Mouse (Mus musculus): ENCODE measurements around the gene Trappc2l. TPM values are rescaled to one million over a fixed set of nuclear protein-coding genes. Genes with fewer than 3 reads are reported as not detected.

Trappc2l gene
- polyA plus RNA-seq (2012; rRNA removed) = 258 and 302 TPM in 2 replicates

- TF ChIP-seq POLR2A (IDR thresholded peaks at IDR 0.05; ENCODE audit: low read depth, low read length) (peak; percentile 43), CTCF (conservative IDR thresholded peaks at IDR 0.05; ENCODE audit: insufficient read depth, insufficient read length, low read depth, low read length) (peak; percentile 35; the same call in 1 of the 2 replicates)
- under 1% methylated on average over 57 of the region's 57 CpGs for WGBS
- Histone ChIP-seq H3K4me3 (ENCODE audit: insufficient read depth, low read depth, low read length) (peak within 1 kb of the TSS; percentile 77), H3K4me1 (ENCODE audit: control insufficient read depth, insufficient read depth, low read length) (peaks cover 19% of the 10 kb centered on the region), H3K36me3 (ENCODE audit: control insufficient read depth, insufficient read depth, low read length) (no peaks in the 10 kb centered on the region), H3K27me3 (replicated peaks; ENCODE audit: control insufficient read depth, insufficient read depth, low read length) (no peaks in the 10 kb centered on the region), H3K27ac (ENCODE audit: insufficient read depth, low read depth, low read length) (peak within 1 kb of the TSS; percentile 66)
- peak; percentile 98 for DNase-seq
Measured at GRCm38 (mm10) chr8:122611295-122612133, at the start of gene Trappc2l, which contains the start of gene Galns. Gene Trappc2l, plus strand, starts transcription at chr8:122611640. Gene Galns, minus strand, starts transcription at chr8:122611463.

GRCm38 (mm10) chr8:122564363-122565352 lies 46.8 kb upstream of the Trappc2l start:
- no peak overlapping the region for H3K4me3 ChIP-seq (ENCODE audit: insufficient read depth, low read depth, low read length)
- DNase-seq = no peak
- peaks cover 7% of the 10 kb centered on the region; the same call in 1 of the 2 replicates for H3K4me1 ChIP-seq (ENCODE audit: control insufficient read depth, insufficient read depth, low read length)
- no peaks in the 10 kb centered on the region for H3K27me3 ChIP-seq (replicated peaks; ENCODE audit: control insufficient read depth, insufficient read depth, low read length)
- no peaks in the 10 kb centered on the region for H3K36me3 ChIP-seq (ENCODE audit: control insufficient read depth, insufficient read depth, low read length)
- TF ChIP-seq CTCF (conservative IDR thresholded peaks at IDR 0.05; ENCODE audit: insufficient read depth, insufficient read length, low read depth, low read length) = no peak
- WGBS = 58% methylated on average over 25 of the region's 25 CpGs
- H3K27ac ChIP-seq (ENCODE audit: insufficient read depth, low read depth, low read length) = 0 out of 2 replicates have a peak overlapping the region, but pooled peaks have one; percentile 31

GRCm38 (mm10) chr8:122566766-122567165 lies 44.7 kb upstream of the Trappc2l start:
- Histone ChIP-seq H3K4me3 (ENCODE audit: insufficient read depth, low read depth, low read length) (peak overlapping the region; percentile 54; the same call in 1 of the 2 replicates), H3K27ac (ENCODE audit: insufficient read depth, low read depth, low read length) (no peak overlapping the region; the same call in 1 of the 2 replicates), H3K4me1 (ENCODE audit: control insufficient read depth, insufficient read depth, low read length) (peaks cover 7% of the 10 kb centered on the region; the same call in 1 of the 2 replicates), H3K27me3 (replicated peaks; ENCODE audit: control insufficient read depth, insufficient read depth, low read length) (no peaks in the 10 kb centered on the region), H3K36me3 (ENCODE audit: control insufficient read depth, insufficient read depth, low read length) (no peaks in the 10 kb centered on the region)
- 40% methylated on average over 6 of the region's 6 CpGs for WGBS
- no peak for TF ChIP-seq CTCF (conservative IDR thresholded peaks at IDR 0.05; ENCODE audit: insufficient read depth, insufficient read length, low read depth, low read length)
- TF ChIP-seq POLR2A (IDR thresholded peaks at IDR 0.05; ENCODE audit: low read depth, low read length) = no peak
- DNase-seq = no peak

GRCm38 (mm10) chr8:122567361-122568108 lies 43.9 kb upstream of the Trappc2l start, which contains the start of gene Cdt1:
Gene Cdt1, plus strand, starts transcription at chr8:122568015.
- peak within 1 kb of the TSS; percentile 44 for H3K27ac ChIP-seq (ENCODE audit: insufficient read depth, low read depth, low read length)
- H3K27me3 ChIP-seq (replicated peaks; ENCODE audit: control insufficient read depth, insufficient read depth, low read length) = no peaks in the 10 kb centered on the region
- TF ChIP-seq POLR2A (IDR thresholded peaks at IDR 0.05; ENCODE audit: low read depth, low read length) (no peak), CTCF (conservative IDR thresholded peaks at IDR 0.05; ENCODE audit: insufficient read depth, insufficient read length, low read depth, low read length) (no peak)
- peak; percentile 97 for DNase-seq
- under 1% methylated on average over 62 of the region's 62 CpGs for WGBS
- H3K36me3 ChIP-seq (ENCODE audit: control insufficient read depth, insufficient read depth, low read length) = no peaks in the 10 kb centered on the region
- H3K4me1 ChIP-seq (ENCODE audit: control insufficient read depth, insufficient read depth, low read length) = peaks cover 7% of the 10 kb centered on the region; the same call in 1 of the 2 replicates
- peak within 1 kb of the TSS; percentile 55 for H3K4me3 ChIP-seq (ENCODE audit: insufficient read depth, low read depth, low read length)

GRCm38 (mm10) chr8:122568109-122568504 lies 43.3 kb upstream of the Trappc2l start:
- no peaks in the 10 kb centered on the region for H3K27me3 ChIP-seq (replicated peaks; ENCODE audit: control insufficient read depth, insufficient read depth, low read length)
- no peaks in the 10 kb centered on the region for H3K36me3 ChIP-seq (ENCODE audit: control insufficient read depth, insufficient read depth, low read length)
- WGBS = under 1% methylated on average over 34 of the region's 34 CpGs
- peaks cover 7% of the 10 kb centered on the region; the same call in 1 of the 2 replicates for H3K4me1 ChIP-seq (ENCODE audit: control insufficient read depth, insufficient read depth, low read length)
- no peak overlapping the region for H3K27ac ChIP-seq (ENCODE audit: insufficient read depth, low read depth, low read length)
- TF ChIP-seq POLR2A (IDR thresholded peaks at IDR 0.05; ENCODE audit: low read depth, low read length) = no peak
- no peak for TF ChIP-seq CTCF (conservative IDR thresholded peaks at IDR 0.05; ENCODE audit: insufficient read depth, insufficient read length, low read depth, low read length)
- peak overlapping the region; percentile 55 for H3K4me3 ChIP-seq (ENCODE audit: insufficient read depth, low read depth, low read length)
- DNase-seq = no peak

GRCm38 (mm10) chr8:122568881-122569309 lies 42.5 kb upstream of the Trappc2l start:
- H3K4me3 ChIP-seq (ENCODE audit: insufficient read depth, low read depth, low read length) = no peak overlapping the region

More at GRCm38 (mm10) chr8:122568881-122569309, 42.5 kb upstream of the Trappc2l start:
- Histone ChIP-seq H3K36me3 (ENCODE audit: control insufficient read depth, insufficient read depth, low read length) (no peaks in the 10 kb centered on the region), H3K27me3 (replicated peaks; ENCODE audit: control insufficient read depth, insufficient read depth, low read length) (no peaks in the 10 kb centered on the region), H3K4me1 (ENCODE audit: control insufficient read depth, insufficient read depth, low read length) (peaks cover 7% of the 10 kb centered on the region; the same call in 1 of the 2 replicates), H3K27ac (ENCODE audit: insufficient read depth, low read depth, low read length) (no peak overlapping the region)
- 36% methylated on average over 10 of the region's 10 CpGs for WGBS
- DNase-seq = no peak
- TF ChIP-seq POLR2A (IDR thresholded peaks at IDR 0.05; ENCODE audit: low read depth, low read length) = no peak
- no peak for TF ChIP-seq CTCF (conservative IDR thresholded peaks at IDR 0.05; ENCODE audit: insufficient read depth, insufficient read length, low read depth, low read length)
